Mouse (Mus musculus) kidney, postnatal 4 days (tissue): ENCODE data around the gene Kalrn.

ENCODE experiments used
- DNase-seq, 2 experiments: peaks; one replicate each; pipeline ENCODE4 v3.0.0; 2021; ENCODE audit warnings: mixed read lengths in 2 of 2

Kalrn gene

GRCm38 (mm10) chr16:34344895-34345876 lies 228.1 kb downstream of the Kalrn start:
- DNase-seq = no peak

DNA sequence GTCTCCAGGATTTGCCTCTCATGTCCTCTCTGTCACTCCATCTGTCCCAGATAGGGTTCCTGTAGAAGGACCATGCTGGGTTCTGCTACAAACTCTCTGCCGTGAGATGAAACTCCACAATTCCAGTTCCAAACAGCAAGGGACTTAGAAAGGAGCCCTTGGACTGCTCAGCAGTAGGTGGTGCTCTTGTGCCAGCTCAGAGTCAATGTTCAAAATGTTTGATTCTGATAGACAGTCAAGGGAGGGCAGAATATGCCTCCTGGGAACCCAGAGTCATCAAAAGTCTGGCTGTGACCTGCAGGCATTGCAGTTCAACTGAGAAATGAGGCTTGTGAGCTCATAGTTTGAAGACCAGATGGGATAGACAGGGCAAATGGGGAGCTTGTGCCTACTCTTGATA lies 229.4 kb downstream of the Kalrn start:
- peak; percentile 68 to 75 for DNase-seq

- DNase-seq = no peak
These were observed 230.2 kb downstream of the Kalrn start for GRCm38 (mm10) chr16:34343161-34343560.

- no peak for DNase-seq
These were observed 230.8 kb downstream of the Kalrn start for GRCm38 (mm10) chr16:34342369-34343160.

DNA sequence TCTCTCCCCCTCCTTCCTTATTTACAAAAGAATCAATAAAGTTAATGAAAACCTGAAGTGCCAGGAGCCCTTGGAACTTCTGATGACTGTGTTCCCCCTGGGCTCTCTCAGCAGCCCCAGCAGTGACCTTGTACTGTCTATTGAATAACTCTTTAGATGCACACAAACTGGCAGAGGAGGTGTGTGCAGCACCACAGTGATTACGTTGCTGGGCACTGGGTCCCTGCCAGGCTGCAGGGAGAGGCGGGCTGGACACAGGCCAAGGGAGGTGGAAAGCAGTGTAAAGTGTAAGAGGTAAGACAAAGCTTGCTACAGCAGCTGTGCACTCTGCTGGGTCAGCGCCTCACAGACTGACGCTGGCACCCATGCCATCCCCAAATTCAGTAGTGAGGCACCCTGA lies 238.4 kb downstream of the Kalrn start:
- peak; percentile 61 to 71 for DNase-seq

- peak in 1 of 2 experiments; percentile 31 for DNase-seq
These were observed 241.7 kb downstream of the Kalrn start for GRCm38 (mm10) chr16:34331630-34332029.

DNA sequence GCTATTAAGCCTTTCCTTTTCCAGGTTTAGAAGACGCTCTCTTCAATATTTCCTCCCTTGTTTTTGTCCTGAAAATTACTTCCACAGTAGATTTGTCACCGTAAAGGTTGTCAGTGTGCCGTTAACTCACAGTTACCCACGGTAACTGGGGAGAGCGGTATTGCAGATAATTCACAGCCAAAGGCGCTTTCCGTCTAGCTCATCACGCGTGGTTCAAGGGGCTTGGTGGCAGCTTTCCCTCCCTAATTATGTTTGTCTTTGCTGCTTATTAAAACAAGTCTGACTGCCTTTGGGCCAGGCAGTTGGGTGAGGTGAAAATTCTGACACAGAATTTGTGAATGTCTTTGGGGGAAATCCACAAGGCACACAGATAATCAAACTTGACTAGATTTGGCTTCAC lies 243.5 kb downstream of the Kalrn start:
- DNase-seq = no peak

- DNase-seq = peak in 1 of 2 experiments; percentile 16
These were observed 243.9 kb downstream of the Kalrn start for GRCm38 (mm10) chr16:34329431-34329873.

- DNase-seq = no peak
These were observed 245.4 kb downstream of the Kalrn start for GRCm38 (mm10) chr16:34327890-34328289.

DNA sequence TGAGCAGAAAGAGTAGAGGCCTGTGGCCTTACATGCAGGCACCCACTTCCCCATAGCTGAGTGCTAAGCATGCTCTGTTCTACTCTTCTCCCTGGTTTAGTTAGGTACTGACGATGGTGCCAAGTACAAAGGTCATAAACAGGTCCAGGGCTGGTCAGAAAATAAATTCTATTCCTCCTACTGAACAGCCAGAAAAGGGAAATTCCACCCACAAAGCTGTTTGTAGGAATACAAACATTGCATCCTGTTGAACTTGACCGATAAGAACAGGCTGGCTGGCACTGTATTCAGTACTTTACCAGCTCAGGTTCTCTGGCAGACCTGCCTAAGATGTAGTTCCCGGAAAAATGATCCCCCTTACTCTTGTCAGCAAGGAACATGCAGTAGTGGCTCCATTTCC lies 247.5 kb downstream of the Kalrn start:
- DNase-seq = no peak

DNA sequence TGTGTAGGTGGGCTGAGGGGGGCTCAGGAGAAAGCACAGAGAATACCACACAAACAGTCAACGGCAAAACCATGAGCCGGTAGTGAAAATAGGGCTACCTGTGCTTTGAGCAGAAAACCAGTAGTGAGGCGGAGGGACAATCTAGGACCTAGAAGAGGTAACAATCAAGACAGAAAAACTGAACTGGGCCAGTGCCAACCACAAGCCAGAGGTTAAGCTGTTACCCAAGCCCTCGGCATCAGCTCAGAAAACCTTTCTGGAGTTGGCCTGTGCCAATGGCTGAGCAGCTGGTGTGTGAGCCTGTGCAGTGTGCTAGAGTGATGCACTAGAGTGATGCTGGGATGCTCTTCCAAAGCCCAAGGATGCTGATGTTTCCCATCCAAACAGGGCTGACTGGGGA lies 248.2 kb downstream of the Kalrn start:
- DNase-seq = no peak

GRCm38 (mm10) chr16:34324735-34325134 lies 248.6 kb downstream of the Kalrn start:
- DNase-seq = peak in 1 of 2 experiments; percentile 30

DNA sequence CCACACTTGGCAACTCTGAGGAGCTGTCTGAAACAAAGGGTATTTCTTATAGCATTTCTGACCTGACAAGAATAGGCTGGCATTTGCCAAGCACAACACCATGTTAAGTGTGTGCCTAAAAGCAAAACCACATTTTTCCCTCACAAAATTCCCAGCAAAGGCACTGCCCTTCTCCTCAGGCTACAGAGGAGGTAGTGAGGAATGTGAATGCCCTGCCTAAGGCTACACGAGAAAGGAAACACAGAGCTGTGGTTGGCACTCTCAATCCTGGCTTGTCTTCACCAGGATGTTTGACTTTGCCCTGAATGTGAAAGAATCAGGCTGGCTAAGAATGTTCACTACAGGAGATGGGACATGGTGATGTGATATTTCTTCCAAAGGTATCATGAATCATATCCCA lies 249.8 kb downstream of the Kalrn start:
- no peak for DNase-seq

DNA sequence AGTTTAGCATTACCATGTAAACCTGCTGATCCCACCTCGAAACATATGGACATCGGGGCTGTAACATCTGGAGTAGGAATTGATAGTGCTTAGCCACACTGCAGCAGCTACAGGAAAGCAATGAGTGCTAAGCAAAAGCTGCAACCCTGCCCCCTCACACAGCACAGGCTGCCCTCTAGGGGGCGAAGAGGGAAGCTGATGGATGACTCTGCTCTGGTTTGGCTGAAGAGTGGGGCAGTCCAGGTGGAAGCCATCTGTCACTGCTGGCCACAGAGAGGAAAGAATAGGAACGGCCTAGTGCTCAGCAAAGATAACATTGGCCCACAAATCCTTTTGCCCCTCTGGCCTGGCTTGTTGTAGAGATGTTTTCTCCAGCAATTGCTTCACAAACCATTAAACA lies 250.8 kb downstream of the Kalrn start:
- DNase-seq = peak; percentile 84 to 89

- no peak for DNase-seq
These were observed 252.1 kb downstream of the Kalrn start for GRCm38 (mm10) chr16:34321066-34321790.

DNA sequence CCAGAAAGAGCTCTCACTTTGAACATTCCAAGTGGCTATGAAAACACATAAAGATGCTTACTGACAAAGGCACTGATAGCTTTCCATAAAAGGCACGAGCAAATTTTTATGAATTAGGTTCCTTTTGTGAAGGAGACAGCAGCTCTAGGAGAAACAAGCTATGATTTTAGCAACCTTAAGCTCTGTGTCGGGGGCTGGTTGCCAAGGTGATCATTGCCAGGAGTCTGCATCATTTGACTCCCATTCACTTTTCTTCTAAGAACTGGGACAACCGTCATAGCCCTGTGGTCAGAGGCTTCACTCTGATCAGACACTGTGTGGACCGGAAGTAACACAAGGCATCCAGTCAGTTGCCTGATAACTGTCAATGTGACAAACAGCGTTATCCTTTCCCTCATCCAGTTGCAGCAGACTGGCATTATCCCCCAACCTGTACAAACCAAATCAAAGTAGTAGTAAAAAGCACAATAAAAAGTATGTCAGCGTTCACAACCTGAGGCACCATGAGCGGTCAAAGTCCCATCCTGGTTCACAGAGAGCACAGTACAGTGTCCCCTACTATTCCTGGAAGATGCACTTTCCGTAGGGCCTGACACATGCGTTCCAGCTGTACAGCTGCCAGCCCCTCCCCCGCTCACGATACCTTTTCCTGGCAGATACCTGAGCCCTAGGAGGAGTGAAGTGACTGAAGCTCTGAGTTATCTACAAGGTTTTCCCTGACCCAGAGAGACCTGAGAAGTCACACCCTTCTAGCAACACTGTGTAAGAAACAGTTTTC lies 253.1 kb downstream of the Kalrn start:
- no peak for DNase-seq

DNA sequence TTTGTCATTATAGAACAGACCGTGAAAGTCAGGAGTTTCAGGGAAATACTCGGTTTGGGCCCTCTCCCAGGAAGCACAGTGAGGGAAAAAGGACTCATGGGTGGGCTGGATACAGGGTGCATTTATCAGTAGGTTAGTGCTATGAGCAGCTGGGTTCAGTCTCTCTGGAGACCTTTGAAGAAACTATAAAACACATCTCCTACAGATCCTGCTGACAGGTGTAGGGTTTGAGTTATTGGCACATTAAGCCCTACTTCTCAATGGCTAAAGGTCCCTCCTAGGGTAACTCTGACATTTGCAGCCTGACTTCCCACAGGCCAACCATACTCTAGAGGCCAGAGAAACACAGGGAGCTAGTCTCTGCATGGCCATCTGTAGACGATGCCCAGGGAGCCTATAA lies 256.2 kb downstream of the Kalrn start:
- no peak for DNase-seq

- no peak for DNase-seq
These were observed 257.1 kb downstream of the Kalrn start for GRCm38 (mm10) chr16:34316253-34316652.

DNA sequence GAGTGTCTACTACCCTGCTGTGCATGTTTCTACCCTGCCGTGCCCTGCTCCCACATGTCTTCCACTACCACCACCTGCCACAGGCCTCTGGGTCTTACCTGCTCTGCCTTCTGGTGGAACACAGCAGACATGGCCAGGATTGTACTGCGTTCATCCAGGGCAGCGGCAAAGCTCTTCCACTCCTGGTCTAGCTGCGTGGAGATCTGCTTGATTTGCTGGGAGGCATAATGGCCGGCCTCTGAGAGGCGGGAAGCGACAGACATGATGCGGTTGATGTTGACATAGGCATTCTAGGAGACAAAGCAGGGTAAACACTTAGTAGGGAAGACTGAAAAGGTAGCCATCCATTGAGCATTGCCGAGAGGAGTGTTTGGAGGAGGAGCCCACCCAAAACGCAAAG lies 259.3 kb downstream of the Kalrn start:
- DNase-seq = no peak

DNA sequence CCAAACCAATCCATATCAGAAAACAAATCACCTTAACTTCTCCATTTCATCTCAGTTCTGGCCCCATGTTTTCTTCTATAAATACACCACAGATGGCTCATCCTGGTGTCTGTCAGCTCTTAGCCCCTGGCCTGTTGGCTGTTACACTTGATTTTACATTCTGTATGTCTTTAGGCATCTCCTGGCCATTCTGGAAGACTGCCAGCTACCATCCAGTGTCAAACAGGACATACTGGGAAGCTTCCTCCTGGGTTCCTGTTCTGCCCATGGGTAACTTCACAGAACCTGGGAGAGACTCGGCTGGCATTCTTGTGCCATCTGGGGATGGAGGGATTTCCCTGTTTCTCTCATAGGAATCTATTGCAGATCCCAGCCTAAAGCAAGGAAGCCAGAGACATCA lies 261.8 kb downstream of the Kalrn start:
- no peak for DNase-seq

GRCm38 (mm10) chr16:34310363-34310762 lies 263.0 kb downstream of the Kalrn start:
- DNase-seq = no peak

- DNase-seq = no peak
These were observed 265.0 kb downstream of the Kalrn start for GRCm38 (mm10) chr16:34308324-34308723.
